Mouse (Mus musculus) spleen, adult 2 months (tissue): Measurements from ENCODE around the gene Tuba1c. TPM values are rescaled to one million over a fixed set of nuclear protein-coding genes. Genes with fewer than 3 reads are reported as not detected.

Source experiments
- DNase-seq, 2 experiments: peaks; one replicate each; pipeline versions ENCODE4 v3.0.0 to v3.0.0-alpha.2; 2012 to 2021; ENCODE audit warnings: low spot score in 2 of 2, low read depth in 1 of 2
- H3K27ac ChIP-seq: fragments of 200-500 bp; 2 replicates; pipeline ENCODE4 v1.5.1; 2012; ENCODE audit warnings: low read length, inconsistent platforms; ENCODE audit not compliant: insufficient read depth
- H3K27me3 ChIP-seq: fragments of 200-500 bp; 2 replicates; pipeline ENCODE4 v1.6.1; 2012; ENCODE audit warnings: mild to moderate bottlenecking, moderate library complexity, low read length, inconsistent platforms; ENCODE audit not compliant: control insufficient read depth, insufficient read depth
- H3K36me3 ChIP-seq: fragments of 200-500 bp; 2 replicates; pipeline ENCODE4 v1.6.1; 2012; ENCODE audit warnings: mild to moderate bottlenecking, low read length, inconsistent platforms; ENCODE audit not compliant: control insufficient read depth, insufficient read depth
- H3K4me1 ChIP-seq: fragments of 200-500 bp; 2 replicates; pipeline ENCODE4 v1.6.1; 2011; ENCODE audit warnings: inconsistent platforms; ENCODE audit not compliant: control insufficient read depth, insufficient read depth, insufficient read length
- H3K4me3 ChIP-seq: fragments of 200-500 bp; 2 replicates; pipeline ENCODE4 v1.5.1; 2011; ENCODE audit warnings: mild to moderate bottlenecking, inconsistent platforms; ENCODE audit not compliant: insufficient read depth, insufficient read length; ENCODE audit errors: extremely low read depth
- CTCF ChIP-seq: fragments of 200-500 bp; IDR thresholded peaks from 2 replicates; pipeline ENCODE4 v1.5.1; 2011; ENCODE audit warnings: mild to moderate bottlenecking, inconsistent platforms; ENCODE audit not compliant: insufficient read depth, insufficient read length, insufficient replicate concordance; ENCODE audit errors: extremely low read depth
- POLR2A ChIP-seq: fragments of 200-500 bp; IDR thresholded peaks from 2 replicates; pipeline ENCODE4 v1.6.1; 2011; ENCODE audit warnings: low read depth, low read length, inconsistent platforms
- WGBS: fragments of 180-500 bp; shearing (Covaris S2); methylation state at CpG from one replicate; pipeline ENCODE4 v1.1.7; 2018; 5-methylcytosine and 5-hydroxymethylcytosine counted together
- polyA plus RNA-seq: library from polyadenylated mRNA; depleted of rRNA; stranded (reverse); fragments of >200 nt; gene quantifications from 2 replicates; pipeline ENCODE4 v1.2.3, GENCODE M21; 2012

Tuba1c gene
- polyA plus RNA-seq, 1 experiment = 119 TPM

DNA sequence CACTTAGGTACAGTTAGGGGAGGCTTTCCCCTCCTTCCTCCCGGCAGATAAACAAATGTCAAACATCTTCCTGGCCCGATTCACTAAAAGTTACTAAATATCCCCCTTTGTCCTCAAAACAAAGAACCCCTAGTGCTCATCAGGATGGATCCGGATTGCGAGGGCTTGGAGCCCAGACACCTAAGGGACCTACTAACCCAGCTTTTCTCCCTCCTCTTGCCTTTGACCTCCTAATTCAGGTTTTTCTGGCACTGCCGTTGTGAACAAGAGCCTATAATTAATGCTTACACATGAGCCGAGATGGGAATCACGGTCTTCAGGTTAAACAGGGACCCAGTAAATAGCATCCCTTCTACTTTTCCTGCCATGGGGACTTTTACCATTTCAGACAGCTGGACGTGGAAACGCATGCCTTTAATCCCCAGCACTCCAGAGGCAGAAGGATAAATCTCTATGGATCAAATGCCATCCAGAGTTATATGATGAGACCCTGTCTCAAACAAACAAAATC lies 38.1 kb upstream of the Tuba1c start:
- 86% methylated on average over 9 of the region's 9 CpGs for WGBS
- no peaks in the 10 kb centered on the region for H3K36me3 ChIP-seq
- no peaks in the 10 kb centered on the region for H3K27me3 ChIP-seq
- no peak for TF ChIP-seq POLR2A
- TF ChIP-seq CTCF = no peak
- no peak overlapping the region for H3K4me3 ChIP-seq
- no peak overlapping the region for H3K27ac ChIP-seq
- no peak for DNase-seq
- peaks cover 3% of the 10 kb centered on the region; the same call in 1 of the 2 replicates for H3K4me1 ChIP-seq

DNA sequence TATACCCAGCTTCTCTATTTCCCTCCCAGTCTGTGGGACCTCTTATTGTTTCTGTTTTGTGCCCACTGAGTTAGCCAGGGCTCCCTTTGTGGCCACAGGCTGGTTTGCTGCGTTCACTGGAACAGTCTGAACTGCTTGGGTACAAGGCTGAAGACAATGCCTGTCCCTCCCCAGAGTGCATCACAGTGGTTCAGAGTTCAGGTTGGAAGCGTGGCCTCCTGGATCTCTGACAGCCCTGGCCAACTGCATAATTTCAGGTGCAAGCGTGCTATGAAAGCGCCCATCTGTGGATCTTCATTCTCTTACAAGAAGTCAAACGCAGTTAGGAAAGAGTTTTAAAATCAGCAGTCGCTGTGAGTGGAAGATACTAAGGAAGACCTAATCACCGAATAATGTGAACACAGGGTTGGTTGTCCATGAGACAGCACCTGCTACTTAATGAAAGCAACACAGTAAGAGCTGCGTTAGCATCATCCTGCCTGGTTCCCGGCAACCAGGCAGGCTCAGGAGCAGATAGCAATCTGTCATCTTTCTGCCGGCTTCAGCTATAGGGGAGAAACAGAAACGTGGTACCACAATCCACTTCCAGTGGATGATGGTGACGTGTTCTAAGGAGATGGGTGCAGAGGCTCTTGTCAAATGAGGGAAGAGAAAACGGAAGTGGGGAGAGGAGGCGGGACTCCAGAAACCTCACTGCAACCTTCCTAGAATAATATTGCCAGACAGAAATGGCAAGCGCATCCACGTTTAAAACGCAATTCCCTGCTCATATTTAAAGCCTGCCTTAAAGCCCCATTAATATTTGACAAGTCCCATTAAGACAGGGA lies 37.4 kb upstream of the Tuba1c start:
- Histone ChIP-seq H3K36me3 (no peaks in the 10 kb centered on the region), H3K27ac (peak overlapping the region; percentile 50; the same call in 1 of the 2 replicates), H3K4me1 (peaks cover 3% of the 10 kb centered on the region; the same call in 1 of the 2 replicates), H3K4me3 (peak overlapping the region; percentile 6; the same call in 1 of the 2 replicates), H3K27me3 (no peaks in the 10 kb centered on the region)
- DNase-seq = peak; percentile 26 to 30
- WGBS = 27% methylated on average over 17 of the region's 17 CpGs
- TF ChIP-seq POLR2A (no peak), CTCF (no peak)

DNA sequence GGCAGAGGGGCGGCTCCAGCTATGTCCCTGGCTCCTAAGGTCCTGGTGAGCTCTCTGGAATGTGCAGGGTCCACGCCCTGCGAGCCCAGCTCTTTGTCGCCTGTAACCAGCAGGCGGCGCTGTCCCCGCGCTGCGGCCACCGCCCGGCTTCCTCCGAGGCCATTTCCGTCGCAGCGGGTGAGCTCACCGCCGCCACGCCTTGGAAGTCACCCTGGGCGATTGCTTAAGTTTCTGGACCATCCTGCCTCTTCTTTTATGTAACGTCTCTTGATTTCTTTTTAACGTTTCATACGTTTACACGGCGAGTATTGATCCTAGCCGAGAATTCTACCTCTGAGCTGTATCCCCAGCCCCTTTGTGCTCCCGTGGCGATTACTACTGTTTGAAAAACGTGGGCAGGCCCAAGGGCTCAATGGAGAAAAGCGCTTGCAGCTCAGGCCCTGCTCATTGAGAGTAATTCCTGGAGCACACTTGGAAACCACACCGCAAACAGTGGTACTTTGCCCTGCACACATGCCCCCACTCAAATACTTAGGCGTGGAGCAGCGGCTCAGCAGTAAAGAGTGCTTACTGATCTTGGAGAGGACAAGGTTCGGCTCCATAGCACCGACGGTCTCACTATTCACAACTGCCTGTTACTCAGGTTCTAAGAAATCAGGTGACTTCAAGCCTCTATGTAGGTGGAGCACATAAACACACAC lies 36.4 kb upstream of the Tuba1c start:
- DNase-seq = peak; percentile 71 to 91
- peaks cover 3% of the 10 kb centered on the region; the same call in 1 of the 2 replicates for H3K4me1 ChIP-seq
- peak; percentile 14 for TF ChIP-seq POLR2A
- TF ChIP-seq CTCF = peak; percentile 98
- peak overlapping the region; percentile 58 for H3K4me3 ChIP-seq
- no peaks in the 10 kb centered on the region for H3K36me3 ChIP-seq
- 3% methylated on average over 35 of the region's 35 CpGs for WGBS
- H3K27ac ChIP-seq = peak overlapping the region; percentile 87
- 0 out of 2 replicates have a peak, but pooled peaks cover 1% of the 10 kb centered on the region for H3K27me3 ChIP-seq

DNA sequence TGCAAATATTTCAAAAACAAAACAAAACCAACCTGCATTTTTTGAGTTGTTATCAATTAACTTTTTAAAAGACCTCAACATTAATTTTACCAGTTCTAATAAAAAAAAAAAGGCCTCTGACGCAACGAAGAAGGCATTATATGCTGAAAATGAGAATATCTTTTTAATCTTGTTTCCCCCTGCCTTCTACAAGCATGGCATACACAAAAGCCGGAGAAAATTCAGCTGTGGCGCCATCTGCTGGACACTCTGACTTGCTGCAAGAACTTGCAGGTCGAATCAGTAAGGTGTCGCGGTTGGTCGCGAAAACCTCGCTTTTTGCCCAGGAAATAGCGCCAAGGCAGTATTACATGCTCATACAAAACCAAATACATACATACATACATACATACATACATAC lies 35.8 kb upstream of the Tuba1c start:
- DNase-seq = peak; percentile 83 to 87
- WGBS = under 1% methylated on average over 11 of the region's 11 CpGs
- Histone ChIP-seq H3K4me1 (peaks cover 3% of the 10 kb centered on the region; the same call in 1 of the 2 replicates), H3K27me3 (0 out of 2 replicates have a peak, but pooled peaks cover 1% of the 10 kb centered on the region), H3K36me3 (no peaks in the 10 kb centered on the region), H3K4me3 (no peak overlapping the region), H3K27ac (no peak overlapping the region)
- peak; percentile 94 for TF ChIP-seq CTCF
- no peak for TF ChIP-seq POLR2A

DNA sequence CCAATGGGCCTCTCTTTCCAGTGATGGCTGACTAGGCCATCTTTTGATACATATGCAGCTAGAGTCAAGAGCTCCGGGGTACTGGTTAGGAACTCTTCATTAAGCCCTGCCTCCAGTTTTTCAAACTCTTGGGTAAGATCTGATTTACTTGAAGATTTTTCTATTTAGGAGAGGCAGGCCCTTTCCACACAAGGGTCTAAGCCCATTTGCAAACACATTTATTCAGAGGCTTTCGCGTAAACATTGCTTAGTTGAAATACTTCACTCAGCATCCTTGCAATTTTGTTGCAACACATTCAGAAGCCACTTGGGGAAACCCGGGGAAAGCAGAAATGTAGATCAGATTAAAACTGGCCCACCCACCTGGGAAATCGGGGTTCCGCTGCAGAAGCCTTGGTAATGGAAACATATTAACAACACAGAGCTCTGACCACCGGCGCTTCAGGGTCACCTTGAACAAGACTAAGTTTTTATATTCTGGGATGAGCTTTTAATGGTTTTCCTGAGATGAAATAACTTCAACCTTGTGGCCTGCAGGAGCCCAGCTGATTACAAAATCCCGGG lies 34.7 kb upstream of the Tuba1c start:
- TF ChIP-seq POLR2A = no peak
- TF ChIP-seq CTCF = no peak
- H3K27ac ChIP-seq = no peak overlapping the region
- H3K27me3 ChIP-seq = 0 out of 2 replicates have a peak, but pooled peaks cover 1% of the 10 kb centered on the region
- H3K36me3 ChIP-seq = no peaks in the 10 kb centered on the region
- DNase-seq = no peak
- 81% methylated on average over 9 of the region's 9 CpGs for WGBS
- no peak overlapping the region for H3K4me3 ChIP-seq
- H3K4me1 ChIP-seq = peaks cover 3% of the 10 kb centered on the region; the same call in 1 of the 2 replicates

DNA sequence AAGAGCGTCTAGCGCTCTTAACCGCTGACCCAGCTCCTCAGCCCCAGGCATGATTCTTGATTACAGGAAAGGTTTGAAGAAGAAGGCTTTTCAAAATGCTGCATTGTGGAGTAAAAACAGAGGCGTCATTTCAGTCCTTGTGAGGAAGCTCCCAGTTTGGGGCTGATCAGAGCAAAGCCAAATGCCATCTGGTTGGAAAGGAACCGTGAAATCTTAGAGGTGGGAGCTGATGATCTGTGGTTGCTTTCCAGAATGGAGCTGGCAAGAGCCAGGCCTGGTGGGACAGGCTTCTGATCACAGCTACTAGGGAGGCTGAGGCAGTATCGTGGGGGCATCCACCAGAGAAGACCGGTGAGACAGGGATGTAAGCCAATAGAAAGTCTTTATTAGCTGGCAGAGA lies 32.9 kb upstream of the Tuba1c start:
- no peaks in the 10 kb centered on the region for H3K36me3 ChIP-seq
- 82% methylated on average over 7 of the region's 7 CpGs for WGBS
- H3K4me1 ChIP-seq = peaks cover 3% of the 10 kb centered on the region; the same call in 1 of the 2 replicates
- 0 out of 2 replicates have a peak, but pooled peaks cover 3% of the 10 kb centered on the region for H3K27me3 ChIP-seq
- H3K27ac ChIP-seq = no peak overlapping the region
- no peak for DNase-seq
- H3K4me3 ChIP-seq = no peak overlapping the region
- no peak for TF ChIP-seq POLR2A
- TF ChIP-seq CTCF = no peak
